ENCODE assay signal across 10 mouse cellular contexts in the genomic region with DNA sequence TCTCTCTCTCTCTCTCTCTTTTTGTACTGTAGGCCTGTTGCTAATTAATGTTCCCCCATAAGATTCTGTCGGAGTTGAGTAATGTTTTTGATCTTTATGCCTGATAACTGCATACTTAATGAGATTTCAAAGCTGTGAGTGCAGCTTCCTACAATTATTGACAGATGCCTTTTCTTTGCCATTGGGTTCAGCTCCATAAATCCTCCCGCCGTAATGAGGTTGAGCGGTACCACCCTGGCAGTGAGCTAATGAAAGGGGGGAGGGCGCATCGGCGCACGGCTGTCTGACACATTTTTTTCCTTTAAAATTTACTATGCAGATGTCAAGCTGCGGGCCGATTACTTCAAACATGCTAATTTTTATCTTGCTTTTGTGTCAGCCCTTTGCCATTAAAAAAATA. TPM values are rescaled to one million over a fixed set of nuclear protein-coding genes. Genes with fewer than 3 reads are reported as not detected.
DNase-seq lines count a peak whose midpoint lies in the region; ATAC-seq and TF ChIP-seq lines count a peak whose summit lies in the region.
"Had no signal": no experiment of that assay in that cellular context is flagged by ENCODE, and none has a peak within 500 bp of the region (broad histone marks: within the 10 kb centered on the region; RNA-seq: fewer than 3 reads in every experiment).

No protein-coding gene starts in this region.

- peaks cover 8% of the 10 kb centered on the region; the same call in 1 of the 2 replicates for H3K36me3 ChIP-seq in lung, embryonic 14.5 days (ENCODE audit: insufficient read depth)
- H3K36me3 ChIP-seq in forebrain, embryonic 14.5 days (ENCODE audit: control insufficient read depth, insufficient read depth, low read length), result no peaks in the 10 kb centered on the region
- no peaks in the 10 kb centered on the region for H3K36me3 ChIP-seq in limb, embryonic 11.5 days (ENCODE audit: control insufficient read depth, insufficient read depth, low read length)
- H3K36me3 ChIP-seq: liver, embryonic 15.5 days had no signal

- no peak overlapping the region for H3K9ac ChIP-seq in lung, embryonic 14.5 days
- no peak overlapping the region for H3K9ac ChIP-seq in forebrain, embryonic 14.5 days (ENCODE audit: low read length)
- H3K9ac ChIP-seq in limb, embryonic 11.5 days (ENCODE audit: low read length), result no peak overlapping the region
- H3K9ac ChIP-seq: liver, embryonic 15.5 days had no signal

- DNase-seq in lung, embryonic 14.5 days, result no peak
- DNase-seq in lung, postnatal 36 days, result no peak
- peak; percentile 86 for DNase-seq in forebrain, embryonic 14.5 days (ENCODE audit: low spot score)
- peak; percentile 72 for DNase-seq in limb, embryonic 11.5 days (ENCODE audit: low spot score)
- peak; percentile 60 for DNase-seq in retina, embryonic 14.5 days (ENCODE audit: low spot score)
- DNase-seq in layer of hippocampus, postnatal 10 days (ENCODE audit: low spot score in 2 of 2), result no peak
- no peak for DNase-seq in frontal cortex, adult 2 months (ENCODE audit: extremely low spot score in 1 of 2, low spot score in 1 of 2)
- DNase-seq: cerebellum, adult 18-20 months; right cerebral cortex, postnatal 4 days had no signal

- H3K4me2 ChIP-seq in lung, embryonic 14.5 days, result peak overlapping the region; percentile 58
- peak overlapping the region; percentile 44 for H3K4me2 ChIP-seq in forebrain, embryonic 14.5 days (ENCODE audit: low read length)
- H3K4me2 ChIP-seq in limb, embryonic 11.5 days (ENCODE audit: low read depth, severe bottlenecking), result peak overlapping the region; percentile 11; the same call in 1 of the 2 replicates

- no peak for TF ChIP-seq CTCF in lung, embryonic 14.5 days (IDR thresholded peaks at IDR 0.05; ENCODE audit: low read depth)

- H3K27me3 ChIP-seq in lung, embryonic 14.5 days (ENCODE audit: insufficient read depth, low read length), result no peaks in the 10 kb centered on the region
- no peaks in the 10 kb centered on the region for H3K27me3 ChIP-seq in forebrain, embryonic 14.5 days (replicated peaks; ENCODE audit: control insufficient read depth, insufficient read depth, low read length)
- no peaks in the 10 kb centered on the region for H3K27me3 ChIP-seq in limb, embryonic 11.5 days (ENCODE audit: control insufficient read depth, insufficient read depth, low read length)
- H3K27me3 ChIP-seq: liver, embryonic 15.5 days had no signal

- H3K4me3 ChIP-seq in lung, embryonic 14.5 days (ENCODE audit: low read depth, low read length), result no peak overlapping the region
- no peak overlapping the region for H3K4me3 ChIP-seq in forebrain, embryonic 14.5 days (ENCODE audit: low read depth, low read length)
- no peak overlapping the region for H3K4me3 ChIP-seq in limb, embryonic 11.5 days (ENCODE audit: low read depth, low read length)
- H3K4me3 ChIP-seq: liver, embryonic 15.5 days had no signal

- H3K4me1 ChIP-seq in lung, embryonic 14.5 days (ENCODE audit: insufficient read depth), result peaks cover 24% of the 10 kb centered on the region
- peaks cover 40% of the 10 kb centered on the region for H3K4me1 ChIP-seq in forebrain, embryonic 14.5 days (ENCODE audit: control insufficient read depth, insufficient read depth, low read length)
- H3K4me1 ChIP-seq in limb, embryonic 11.5 days (ENCODE audit: control insufficient read depth, insufficient read depth, low read length), result peaks cover 34% of the 10 kb centered on the region
- H3K4me1 ChIP-seq: liver, embryonic 15.5 days had no signal

- H3K9me3 ChIP-seq in lung, embryonic 14.5 days (ENCODE audit: low read depth, low read length), result no peaks in the 10 kb centered on the region
- H3K9me3 ChIP-seq in forebrain, embryonic 14.5 days (replicated peaks; ENCODE audit: control insufficient read depth, low read length), result no peaks in the 10 kb centered on the region
- H3K9me3 ChIP-seq in limb, embryonic 11.5 days (ENCODE audit: control insufficient read depth, low read length), result no peaks in the 10 kb centered on the region
- H3K9me3 ChIP-seq: liver, embryonic 15.5 days had no signal

- ATAC-seq in lung, embryonic 14.5 days (ENCODE audit: insufficient read depth), result no peak
- ATAC-seq in forebrain, embryonic 14.5 days, result peak; percentile 80
- no peak for ATAC-seq in limb, embryonic 11.5 days (ENCODE audit: insufficient number of reproducible peaks, low FRiP score, low TSS enrichment, low read depth)

- 25% methylated on average over 10 of the region's 10 CpGs for WGBS in lung, embryonic 14.5 days
- WGBS in forebrain, embryonic 14.5 days, result 4% methylated on average over 10 of the region's 10 CpGs
- WGBS in limb, embryonic 11.5 days, result 1% methylated on average over 10 of the region's 10 CpGs

- H3K27ac ChIP-seq in lung, embryonic 14.5 days (ENCODE audit: low read depth), result no peak overlapping the region; the same call in 1 of the 2 replicates
- H3K27ac ChIP-seq in forebrain, embryonic 14.5 days (ENCODE audit: low read depth, low read length), result peak overlapping the region; percentile 76; the same call in 1 of the 2 replicates
- no peak overlapping the region for H3K27ac ChIP-seq in limb, embryonic 11.5 days (replicated peaks; ENCODE audit: low read depth, low read length)
- H3K27ac ChIP-seq: liver, embryonic 15.5 days had no signal

RNA-seq across cellular contexts. Expression of a gene that starts 9.3 kb away (rescaled TPM):
- polyA plus RNA-seq in lung, embryonic 14.5 days (2014; fragmentation: Nextera tagmentation; extraction: Ambion mirVana), result 21.1 and 23.3 TPM in 2 replicates
- 10.3 and 13.7 TPM in 2 replicates for polyA plus RNA-seq in forebrain, embryonic 14.5 days (2014; fragmentation: Nextera tagmentation; extraction: Ambion mirVana)
- polyA plus RNA-seq in limb, embryonic 11.5 days (2014; fragmentation: Nextera tagmentation; extraction: Ambion mirVana), result 10.9 and 11.0 TPM in 2 replicates
- 10 to 100 TPM; 20.0 to 25.9 TPM for total RNA-seq in layer of hippocampus, postnatal 10 days (2021)
- 14.8 and 18.1 TPM in 2 replicates for polyA plus RNA-seq in frontal cortex, adult 2 months (2012; rRNA removed)

Comparison
In these comparisons a context has a peak if more than half of its experiments do, and no peak if none do; other contexts are left out.
1. DNase-seq: peak in forebrain, embryonic 14.5 days (single experiment), limb, embryonic 11.5 days (single experiment) and retina, embryonic 14.5 days (single experiment); none in lung, embryonic 14.5 days (single experiment), lung, postnatal 36 days (single experiment), layer of hippocampus, postnatal 10 days (0 of 2) and frontal cortex, adult 2 months (0 of 2).
2. Peak in every context shown above with its lines, with median percentiles within 50 percentile points of each other: H3K4me2 ChIP-seq.